Comparison of ENCODE assay signal across 22 mouse cellular contexts in the genomic region with DNA sequence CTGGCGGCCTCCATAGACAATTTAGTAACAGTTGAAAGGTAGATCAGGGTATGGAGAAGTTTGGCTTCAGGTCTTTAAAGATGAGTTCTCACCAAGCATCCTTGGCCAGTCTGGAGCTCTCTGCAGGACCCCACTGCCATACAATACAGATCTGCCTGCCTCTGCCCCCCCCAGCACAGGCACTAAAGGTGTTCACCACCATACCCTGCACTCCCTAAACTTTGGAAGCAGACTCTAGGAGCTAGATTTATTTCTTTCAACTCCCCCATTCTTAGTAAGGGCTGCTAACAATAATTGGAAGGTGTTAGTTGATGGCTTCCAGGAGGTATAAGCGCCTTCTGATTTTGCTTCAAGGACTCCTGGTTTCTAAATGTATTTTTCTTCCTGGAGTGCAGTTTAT. TPM values are rescaled to one million over a fixed set of nuclear protein-coding genes. Genes with fewer than 3 reads are reported as not detected.
"Had no signal": no experiment of that assay in that cellular context is flagged by ENCODE, and none has a peak within 500 bp of the region (broad histone marks: within the 10 kb centered on the region; RNA-seq: fewer than 3 reads in every experiment).

No protein-coding gene starts in this region.

- H3K4me2 ChIP-seq: liver, embryonic 15.5 days; lung, embryonic 15.5 days; midbrain, embryonic 11.5 days; midbrain, embryonic 13.5 days; midbrain, embryonic 15.5 days; neural tube, embryonic 12.5 days; stomach, embryonic 15.5 days had no signal

- DNase-seq: liver, postnatal 0 days; lung, postnatal 14 days; right cerebral cortex, postnatal 14 days; thymus, adult 2 months; thymus, postnatal 25 days; thymus, postnatal 4 days had no signal

- H3K4me3 ChIP-seq: liver, embryonic 15.5 days; lung, embryonic 15.5 days; megakaryocyte, embryonic 14.5 days; midbrain, embryonic 13.5 days; midbrain, embryonic 15.5 days; neural tube, embryonic 12.5 days; stomach, embryonic 15.5 days had no signal

- ATAC-seq: liver, postnatal 0 days; lung, postnatal 0 days; midbrain, embryonic 13.5 days; midbrain, embryonic 15.5 days had no signal

- H3K36me3 ChIP-seq: liver, embryonic 15.5 days; lung, embryonic 15.5 days; midbrain, embryonic 13.5 days; midbrain, embryonic 15.5 days; neural tube, embryonic 12.5 days; stomach, embryonic 15.5 days had no signal

- H3K9me3 ChIP-seq: liver, embryonic 15.5 days; lung, embryonic 15.5 days; megakaryocyte, embryonic 14.5 days; midbrain, embryonic 13.5 days; midbrain, embryonic 15.5 days; neural tube, embryonic 12.5 days; stomach, embryonic 15.5 days had no signal

- H3K27ac ChIP-seq: liver, embryonic 15.5 days; lung, embryonic 15.5 days; macrophage; midbrain, embryonic 13.5 days; midbrain, embryonic 15.5 days; neural tube, embryonic 12.5 days; stomach, embryonic 15.5 days; stomach, postnatal 0 days had no signal

- H3K4me1 ChIP-seq: liver, embryonic 15.5 days; lung, embryonic 15.5 days; megakaryocyte, embryonic 14.5 days; midbrain, embryonic 13.5 days; midbrain, embryonic 15.5 days; neural tube, embryonic 12.5 days; stomach, embryonic 15.5 days had no signal

- H3K9ac ChIP-seq: liver, embryonic 15.5 days; liver, postnatal 0 days; lung, embryonic 15.5 days; midbrain, embryonic 13.5 days; midbrain, embryonic 15.5 days; neural tube, embryonic 12.5 days; stomach, embryonic 15.5 days had no signal

- H3K27me3 ChIP-seq: liver, embryonic 15.5 days; lung, embryonic 15.5 days; midbrain, embryonic 13.5 days; midbrain, embryonic 15.5 days; neural tube, embryonic 12.5 days; stomach, embryonic 15.5 days had no signal

RNA-seq across cellular contexts. Expression of gene Gm12169, which starts 19.5 kb away (rescaled TPM):
- polyA plus RNA-seq: liver, embryonic 15.5 days; liver, postnatal 0 days; lung, embryonic 15.5 days; lung, postnatal 0 days; macrophage; midbrain, embryonic 11.5 days; midbrain, embryonic 13.5 days; midbrain, embryonic 15.5 days; midbrain, postnatal 0 days; neural tube, embryonic 12.5 days; neural tube, embryonic 14.5 days; spleen, adult 2 months; stomach, embryonic 15.5 days; stomach, postnatal 0 days; testis, adult 2 months; thymus, adult 2 months; urinary bladder, adult 2 months had no signal

RNA-seq across cellular contexts. Expression of gene BC053393, which starts 27.8 kb away (rescaled TPM):
- polyA plus RNA-seq: liver, embryonic 15.5 days; liver, postnatal 0 days; lung, embryonic 15.5 days; lung, postnatal 0 days; macrophage; midbrain, embryonic 11.5 days; midbrain, embryonic 13.5 days; midbrain, embryonic 15.5 days; midbrain, postnatal 0 days; neural tube, embryonic 12.5 days; neural tube, embryonic 14.5 days; spleen, adult 2 months; stomach, embryonic 15.5 days; stomach, postnatal 0 days; testis, adult 2 months; urinary bladder, adult 2 months had no signal
